In the genomic region with DNA sequence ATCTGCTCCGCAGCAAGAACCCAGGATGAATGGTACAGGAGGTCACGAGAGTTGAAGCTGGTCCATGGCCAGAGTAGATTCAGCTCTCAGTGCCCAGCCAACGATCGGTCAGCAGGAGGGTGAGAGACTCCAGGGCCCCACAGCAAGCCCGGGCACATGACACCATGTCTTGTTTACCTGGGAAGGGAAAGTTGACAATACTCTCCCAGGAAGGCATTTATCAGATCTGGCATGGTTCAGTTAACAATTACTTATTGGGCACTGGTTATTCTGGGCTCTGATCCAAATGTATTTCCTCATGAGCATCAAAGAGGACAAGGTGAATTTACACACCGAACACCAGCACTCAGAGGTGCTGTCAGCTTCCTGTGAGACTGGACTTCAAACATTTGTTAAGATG, we compare ENCODE assay signal across 8 mouse cellular contexts. TPM values are rescaled to one million over a fixed set of nuclear protein-coding genes. Genes with fewer than 3 reads are reported as not detected.
DNase-seq lines count a peak whose midpoint lies in the region; ATAC-seq and TF ChIP-seq lines count a peak whose summit lies in the region.

No protein-coding gene starts in this region.

- no peaks in the 10 kb centered on the region for H3K4me1 ChIP-seq in heart, embryonic 11.5 days (ENCODE audit: control insufficient read depth, insufficient read depth, low read length)
- 0 out of 2 replicates have a peak, but pooled peaks cover 4% of the 10 kb centered on the region for H3K4me1 ChIP-seq in kidney, postnatal 0 days (replicated peaks; ENCODE audit: insufficient read depth, low read length)

- no peak overlapping the region for H3K9ac ChIP-seq in heart, embryonic 11.5 days (ENCODE audit: low read depth, low read length)
- H3K9ac ChIP-seq in kidney, postnatal 0 days (ENCODE audit: low read depth, low read length): no peak overlapping the region

- H3K27ac ChIP-seq in heart, embryonic 11.5 days (ENCODE audit: low read depth, low read length): no peak overlapping the region
- 0 out of 2 replicates have a peak overlapping the region, but pooled peaks have one; percentile 8 for H3K27ac ChIP-seq in kidney, postnatal 0 days

- no peak for ATAC-seq in heart, embryonic 11.5 days (replicated peaks; ENCODE audit: insufficient number of reproducible peaks, low FRiP score, low TSS enrichment)
- ATAC-seq in kidney, postnatal 0 days (replicated peaks; ENCODE audit: low FRiP score, low read depth): peak; percentile 68

- DNase-seq in heart, adult 9 months (ENCODE audit: low spot score in 2 of 2): peak; percentile 32 to 53
- DNase-seq in urinary bladder, postnatal 36 days (ENCODE audit: low spot score in 2 of 2): peak; percentile 54 to 60
- DNase-seq in urinary bladder, postnatal 4 days (ENCODE audit: low spot score in 2 of 2): no peak
- peak; percentile 42 for DNase-seq in kidney, postnatal 0 days (ENCODE audit: low spot score)
- no peak for DNase-seq in frontal cortex, postnatal 14 days (ENCODE audit: low spot score in 2 of 2)
- DNase-seq in layer of hippocampus, postnatal 25 days (ENCODE audit: extremely low spot score in 1 of 2, low spot score in 1 of 2): no peak
- no peak for DNase-seq in layer of hippocampus, postnatal 36 days

- H3K9me3 ChIP-seq in heart, embryonic 11.5 days (replicated peaks; ENCODE audit: control insufficient read depth, low read length): no peaks in the 10 kb centered on the region
- H3K9me3 ChIP-seq in kidney, postnatal 0 days (replicated peaks; ENCODE audit: low read length): no peaks in the 10 kb centered on the region

- WGBS in heart, embryonic 11.5 days (ENCODE audit: insufficient replicate concordance): 78% methylated on average over 6 of the region's 6 CpGs
- 50% methylated on average over 6 of the region's 6 CpGs for WGBS in kidney, postnatal 0 days

- no peaks in the 10 kb centered on the region for H3K36me3 ChIP-seq in heart, embryonic 11.5 days (ENCODE audit: control insufficient read depth, insufficient read depth, low read length)
- 0 out of 2 replicates have a peak, but pooled peaks cover 3% of the 10 kb centered on the region for H3K36me3 ChIP-seq in kidney, postnatal 0 days (ENCODE audit: insufficient read depth, low read length)

- H3K4me2 ChIP-seq in heart, embryonic 11.5 days: no peak overlapping the region
- H3K4me2 ChIP-seq in kidney, postnatal 0 days (ENCODE audit: low read length): no peak overlapping the region

- TF ChIP-seq CTCF in kidney, postnatal 0 days (IDR thresholded peaks at IDR 0.05; ENCODE audit: low read depth): no peak

- no peak overlapping the region for H3K4me3 ChIP-seq in heart, embryonic 11.5 days (ENCODE audit: low read depth, low read length)
- H3K4me3 ChIP-seq in kidney, postnatal 0 days (replicated peaks; ENCODE audit: low read depth, low read length): no peak overlapping the region

- 0 out of 2 replicates have a peak, but pooled peaks cover 3% of the 10 kb centered on the region for H3K27me3 ChIP-seq in heart, embryonic 11.5 days (ENCODE audit: control insufficient read depth, insufficient read depth, low read length)
- no peaks in the 10 kb centered on the region for H3K27me3 ChIP-seq in kidney, postnatal 0 days (ENCODE audit: insufficient read depth, low read length)

RNA-seq across cellular contexts. Expression of gene Abcc4, which starts 38.5 kb away (rescaled TPM):
- 1.6 and 1.7 TPM in 2 replicates for polyA plus RNA-seq in heart, embryonic 11.5 days (2014; fragmentation: Nextera tagmentation; extraction: Ambion mirVana)
- polyA plus RNA-seq in kidney, postnatal 0 days (2015; fragmentation: Nextera tagmentation; extraction: Ambion mirVana): 6.6 and 6.9 TPM in 2 replicates
- 1 to 10 TPM; 7.7 to 9.2 TPM for total RNA-seq in layer of hippocampus, postnatal 25 days (2021)
- total RNA-seq in layer of hippocampus, postnatal 36 days (2021): 10 to 100 TPM in 1 of 2 experiments, 1 to 10 TPM in 1; 8.2 to 10.4 TPM

Comparison
In these comparisons a context has a peak if more than half of its experiments do, and no peak if none do; other contexts are left out.
1. DNase-seq: peak in heart, adult 9 months (2 of 2), urinary bladder, postnatal 36 days (2 of 2) and kidney, postnatal 0 days (single experiment); none in urinary bladder, postnatal 4 days (0 of 2), frontal cortex, postnatal 14 days (0 of 2), layer of hippocampus, postnatal 25 days (0 of 2) and layer of hippocampus, postnatal 36 days (0 of 2).